Mouse (Mus musculus): Measurements from ENCODE around the gene Dysf.

The Dysf gene

DNA sequence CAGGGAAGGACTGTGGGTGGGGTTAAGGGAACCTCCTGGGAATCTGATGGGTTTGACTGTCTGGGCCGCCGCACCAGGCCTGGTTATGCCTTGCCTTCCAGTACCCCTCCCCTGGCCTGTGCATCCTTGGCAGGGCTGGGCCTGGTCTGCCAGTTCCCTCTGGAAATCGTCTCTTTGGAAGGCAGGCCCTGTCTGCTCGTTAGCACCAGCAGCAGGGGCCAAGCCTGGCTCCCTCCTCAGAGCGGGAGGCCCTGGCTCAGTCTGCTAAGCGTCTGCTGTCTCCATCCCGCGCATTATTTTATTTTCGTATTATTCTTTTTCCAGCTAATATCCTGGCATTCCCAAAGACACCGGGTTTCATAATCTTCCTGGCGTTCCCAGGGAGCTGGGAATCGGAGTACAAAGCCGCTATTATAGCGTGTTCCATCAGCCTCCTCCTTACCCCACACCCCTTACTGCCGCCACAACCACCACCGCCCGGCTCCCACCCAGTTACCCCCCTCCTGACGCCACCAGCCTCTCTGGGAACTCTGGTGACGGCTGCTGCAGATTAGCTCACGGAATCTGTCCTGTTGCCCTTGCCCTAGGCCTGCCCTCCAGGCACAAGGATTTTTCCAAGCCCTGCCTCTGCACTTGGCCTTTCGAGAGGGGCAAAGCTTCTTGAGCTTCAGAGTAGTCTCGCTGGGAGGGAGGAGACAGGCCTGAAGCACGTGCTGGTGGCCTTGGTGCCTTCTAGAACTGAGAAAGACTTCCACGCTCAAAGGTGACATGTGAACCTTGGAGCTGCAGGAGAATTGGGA is 111.5 kb downstream of the Dysf start:
- no peak for DNase-seq

DNA sequence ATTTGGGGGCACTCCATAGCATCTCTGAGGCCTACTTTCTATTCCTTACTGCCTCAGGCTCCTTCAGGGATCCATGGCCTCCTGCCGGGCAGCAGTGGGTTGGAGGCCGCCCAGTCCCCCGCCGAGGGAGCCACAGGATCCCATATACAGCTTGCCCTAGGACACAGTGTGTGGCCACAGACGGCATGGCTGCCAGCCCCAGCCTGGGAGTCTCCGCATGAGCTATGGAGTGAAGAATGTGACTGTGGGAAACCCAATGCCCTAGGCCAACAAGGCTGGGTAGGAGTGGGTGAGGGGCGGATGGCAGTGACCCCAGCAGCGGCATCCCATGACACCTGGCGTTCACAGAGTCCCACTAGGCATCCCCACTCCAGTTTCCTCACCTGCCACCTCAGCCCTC is 116.2 kb downstream of the Dysf start:
- DNase-seq = no peak

- DNase-seq = peak; percentile 47
These were observed 116.7 kb downstream of the Dysf start for GRCm38 (mm10) chr6:84125101-84125500.

GRCm38 (mm10) chr6:84128229-84128628 is 119.8 kb downstream of the Dysf start:
- DNase-seq = no peak

DNA sequence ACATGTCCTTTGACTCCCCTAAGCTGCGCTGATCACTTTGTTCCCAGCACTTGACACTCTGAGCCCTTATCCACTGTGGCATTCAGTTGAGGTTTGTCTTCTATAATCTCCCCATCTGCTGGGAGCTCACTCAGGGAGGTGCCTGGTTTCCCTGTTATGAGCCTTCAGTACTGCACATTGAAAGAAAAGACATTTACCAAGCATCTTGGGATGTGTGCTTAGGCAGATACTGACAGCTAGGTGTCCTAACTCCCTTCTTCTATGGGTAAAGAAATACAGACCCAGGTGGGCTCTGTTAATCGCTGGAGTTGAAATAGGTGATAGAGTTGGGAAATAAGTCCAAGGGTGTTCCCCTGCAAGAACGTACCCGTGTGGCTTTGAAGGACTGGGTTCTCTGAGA is 122.5 kb downstream of the Dysf start:
- no peak for DNase-seq

GRCm38 (mm10) chr6:84131539-84131938 is 123.1 kb downstream of the Dysf start:
- no peak for DNase-seq

DNA sequence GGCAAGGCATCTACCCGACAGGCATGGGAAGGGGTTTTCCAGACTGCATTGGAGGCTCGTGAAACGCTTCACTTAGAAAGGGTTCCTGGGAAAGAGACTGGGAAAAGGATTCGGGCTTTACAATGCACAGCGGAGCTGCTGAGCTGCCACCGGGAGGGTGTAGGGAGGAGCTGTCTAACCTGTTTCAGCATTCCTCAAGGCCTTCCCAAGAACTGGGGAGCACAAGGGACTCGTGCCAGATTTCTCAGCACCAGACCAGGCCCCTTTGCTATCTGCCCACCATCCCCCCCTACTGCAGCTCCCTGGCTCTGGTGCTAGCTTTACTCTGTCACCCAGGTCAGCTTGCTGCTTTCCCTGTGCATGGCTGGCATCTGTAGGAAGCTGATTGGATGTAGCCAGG is 124.7 kb downstream of the Dysf start:
- DNase-seq = no peak

GRCm38 (mm10) chr6:84133996-84134721 is 125.8 kb downstream of the Dysf start:
- DNase-seq = no peak

DNA sequence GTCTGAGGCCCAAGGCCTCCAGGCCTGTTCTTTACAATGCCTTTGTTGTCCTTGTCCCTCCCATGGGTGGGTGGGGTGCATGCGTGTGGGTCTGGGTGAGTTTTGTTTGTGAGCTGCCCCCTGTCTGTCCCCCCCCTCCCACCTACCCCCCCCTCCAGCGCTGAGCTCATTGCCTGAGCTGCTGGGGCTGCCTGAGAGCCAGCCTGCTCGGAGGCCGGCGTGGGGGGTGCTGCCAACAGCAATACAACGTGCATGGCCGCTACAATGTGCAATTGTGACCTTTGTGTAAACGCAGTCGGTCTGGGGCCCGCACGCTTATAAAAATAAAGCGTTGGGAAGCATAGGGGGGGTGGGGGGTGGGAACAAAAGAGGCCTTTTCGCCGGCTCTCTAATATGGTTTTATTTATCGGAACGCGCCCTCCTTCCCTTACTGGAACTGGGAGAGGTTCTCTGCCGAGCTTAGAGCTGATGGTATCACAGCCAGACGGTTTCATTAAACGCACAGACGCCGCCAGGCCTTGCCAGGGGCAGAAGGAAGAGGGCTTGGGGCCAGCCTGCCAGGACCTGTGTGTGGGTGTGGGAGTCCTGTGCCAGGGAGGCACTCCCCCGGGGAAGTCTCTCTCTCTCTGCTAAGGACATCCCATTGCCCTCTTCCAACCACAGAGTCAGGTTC is 126.5 kb downstream of the Dysf start:
- DNase-seq = no peak

DNA sequence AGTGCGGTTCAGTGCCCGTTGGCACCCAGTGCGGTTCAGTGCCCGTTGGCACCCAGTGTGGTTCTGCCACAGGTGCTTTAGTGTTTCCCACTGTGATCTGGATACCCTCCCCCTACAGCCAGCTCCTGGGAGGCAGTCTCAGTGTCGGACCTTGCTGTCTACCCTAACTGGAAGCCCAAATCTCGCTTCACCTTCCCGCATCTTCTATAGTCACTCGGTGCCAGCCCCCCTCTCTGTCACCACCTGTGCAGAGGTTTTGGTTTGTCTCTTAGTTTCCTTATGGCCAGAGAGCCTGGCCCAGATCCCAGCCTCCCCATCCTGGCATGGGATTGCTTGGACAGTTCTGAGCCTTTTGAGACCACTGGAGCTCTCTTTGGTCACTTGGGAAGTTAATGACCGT is 127.3 kb downstream of the Dysf start:
- DNase-seq = no peak

DNA sequence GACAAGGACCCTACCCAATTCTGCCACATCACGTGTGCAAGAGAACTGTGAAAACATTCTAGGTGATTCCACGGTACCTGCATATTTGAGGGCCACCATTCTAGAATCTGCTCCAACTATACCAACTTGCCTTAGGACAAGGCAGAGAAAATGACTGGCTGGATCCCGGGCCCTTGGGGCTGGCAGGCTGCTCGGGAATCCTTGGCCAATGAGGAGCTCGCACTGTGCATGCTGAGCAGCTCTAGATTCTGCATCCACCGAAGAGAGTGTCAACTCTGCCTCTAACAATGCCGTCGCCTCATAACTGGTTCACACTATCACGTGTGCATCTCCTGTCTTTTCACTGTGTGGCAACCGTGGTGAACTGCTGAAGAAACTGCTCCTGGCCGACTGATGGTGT is 128.0 kb downstream of the Dysf start:
- no peak for DNase-seq

DNA sequence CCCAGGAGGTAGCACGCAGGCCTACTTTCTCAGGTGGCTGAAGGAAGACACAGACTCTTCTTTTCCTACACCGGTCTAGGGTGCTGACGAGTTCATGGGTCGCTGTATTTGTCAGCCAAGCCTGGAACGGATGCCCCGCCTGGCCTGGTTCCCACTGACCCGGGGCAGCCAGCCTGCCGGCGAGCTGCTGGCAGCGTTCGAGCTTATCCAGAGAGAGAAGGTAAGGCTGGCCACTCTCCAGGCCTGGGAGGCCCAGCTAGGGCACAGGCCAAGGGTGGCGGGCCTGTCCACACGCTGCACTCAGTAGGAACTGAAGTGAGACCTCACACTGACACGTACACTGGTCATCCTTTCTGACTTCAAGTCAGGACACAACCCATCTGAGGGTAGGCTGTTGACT is 131.5 kb downstream of the Dysf start:
- peak; percentile 91 for DNase-seq

DNA sequence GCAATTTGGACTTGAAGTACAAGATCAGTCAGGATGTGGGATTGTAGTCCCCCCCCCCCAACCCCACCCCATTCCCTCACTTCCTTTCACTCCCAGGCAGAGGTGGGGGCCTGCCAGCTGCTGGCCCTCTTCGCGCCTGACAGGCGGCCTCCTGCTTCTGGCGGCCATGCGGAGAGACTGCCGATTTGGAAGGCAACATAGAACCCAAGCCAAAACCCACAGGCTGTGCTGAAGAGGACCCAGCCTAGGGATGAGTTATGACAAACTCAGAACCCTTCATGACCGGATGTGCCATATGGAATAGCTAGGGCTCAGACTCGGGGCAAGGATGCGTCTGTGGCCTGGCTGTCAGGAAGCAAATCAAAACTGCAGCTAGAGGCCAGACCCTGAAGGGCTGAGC is 134.1 kb downstream of the Dysf start:
- DNase-seq = peak; percentile 75

- DNase-seq = no peak
These were observed 134.9 kb downstream of the Dysf start for GRCm38 (mm10) chr6:84143328-84143727.

DNA sequence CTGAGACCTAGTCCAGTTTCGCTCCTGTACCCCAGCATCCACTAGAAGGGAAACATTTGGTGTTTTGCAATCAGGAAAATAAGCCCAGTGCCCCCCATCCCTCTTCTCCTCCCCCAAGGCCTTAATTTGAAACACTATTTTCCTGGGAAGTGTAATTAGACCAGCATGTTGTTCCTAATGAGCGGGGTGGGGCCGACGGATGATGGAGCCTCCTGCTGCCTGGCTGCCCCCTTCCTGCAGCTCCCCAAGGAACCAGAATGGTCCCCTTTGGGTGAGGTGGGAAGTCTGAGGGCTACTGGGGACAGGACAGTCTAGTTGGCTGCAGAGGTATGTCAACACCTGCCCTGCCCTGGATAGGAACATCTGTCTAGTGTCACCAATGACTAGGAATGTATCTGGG is 136.0 kb downstream of the Dysf start:
- no peak for DNase-seq

DNA sequence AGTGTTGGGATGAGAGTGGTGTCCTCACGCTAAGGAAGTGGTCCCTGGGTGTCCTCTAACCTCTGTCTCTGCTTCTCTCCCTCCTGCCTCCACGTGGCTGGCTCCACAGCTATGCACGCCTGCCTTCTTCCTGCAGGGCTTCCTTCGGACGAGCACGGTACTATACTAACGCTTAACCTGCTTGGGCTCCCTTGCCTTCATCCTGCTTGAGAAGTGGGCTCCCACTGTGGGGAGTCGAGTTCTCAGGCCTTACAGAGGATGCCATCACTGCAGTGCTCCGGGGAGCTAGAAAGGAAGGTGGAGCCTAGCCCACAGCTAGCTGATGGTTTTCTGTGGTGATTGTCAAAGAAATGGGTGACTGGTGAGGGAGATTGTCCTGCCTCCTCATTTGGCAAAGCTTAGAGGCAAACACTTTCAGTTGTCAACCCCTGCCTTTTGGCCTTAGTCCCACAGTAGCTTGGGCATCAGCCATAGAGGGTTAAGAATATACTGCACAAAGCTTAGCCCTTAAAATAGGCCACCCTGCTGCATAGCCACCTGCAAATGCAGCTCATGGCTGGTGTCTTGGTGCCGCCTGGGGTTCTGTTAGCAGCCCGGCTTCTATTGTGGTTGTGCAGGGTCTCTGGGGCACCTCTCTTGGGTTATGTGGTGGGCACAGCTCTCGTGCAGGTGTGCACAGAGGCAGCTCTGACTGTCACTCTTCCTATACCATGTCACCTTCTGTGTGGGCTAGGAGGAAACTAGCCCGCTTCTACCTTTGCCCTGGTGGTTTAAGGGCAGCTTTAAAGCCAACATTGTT is 139.0 kb downstream of the Dysf start:
- no peak for DNase-seq

- no peak for DNase-seq
These were observed 140.1 kb downstream of the Dysf start for GRCm38 (mm10) chr6:84148470-84148869.

GRCm38 (mm10) chr6:84154508-84154907 is 146.1 kb downstream of the Dysf start:
- DNase-seq = no peak

- DNase-seq = no peak
These were observed 147.4 kb downstream of the Dysf start for GRCm38 (mm10) chr6:84155765-84156164.

DNA sequence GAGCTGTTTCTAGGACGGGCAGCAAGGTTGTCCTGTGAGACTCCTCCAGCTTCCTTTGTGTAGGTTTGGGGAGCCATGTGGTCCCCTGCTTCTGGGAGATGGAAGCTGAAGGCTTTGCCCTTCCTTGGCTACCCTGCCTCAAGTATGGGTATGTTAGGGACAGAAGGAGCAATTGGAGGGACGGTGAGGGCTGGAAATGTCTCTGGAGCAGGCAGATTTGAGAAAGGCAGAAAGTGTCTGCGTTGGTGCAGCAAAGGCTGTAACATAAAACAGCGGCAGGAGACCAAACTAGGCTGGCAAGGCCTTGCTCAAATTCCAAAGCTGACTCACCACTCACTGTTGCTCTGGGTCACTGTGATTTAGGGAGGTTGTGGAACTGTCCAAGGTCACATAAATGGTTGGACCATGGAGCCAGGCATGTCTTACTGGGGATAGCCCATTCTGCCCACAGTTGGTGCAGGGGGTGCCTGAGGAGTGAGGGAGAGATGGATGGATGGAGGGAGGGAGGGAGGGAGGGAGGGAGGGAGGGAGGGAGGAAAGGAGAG is 148.2 kb downstream of the Dysf start:
- DNase-seq = no peak

DNA sequence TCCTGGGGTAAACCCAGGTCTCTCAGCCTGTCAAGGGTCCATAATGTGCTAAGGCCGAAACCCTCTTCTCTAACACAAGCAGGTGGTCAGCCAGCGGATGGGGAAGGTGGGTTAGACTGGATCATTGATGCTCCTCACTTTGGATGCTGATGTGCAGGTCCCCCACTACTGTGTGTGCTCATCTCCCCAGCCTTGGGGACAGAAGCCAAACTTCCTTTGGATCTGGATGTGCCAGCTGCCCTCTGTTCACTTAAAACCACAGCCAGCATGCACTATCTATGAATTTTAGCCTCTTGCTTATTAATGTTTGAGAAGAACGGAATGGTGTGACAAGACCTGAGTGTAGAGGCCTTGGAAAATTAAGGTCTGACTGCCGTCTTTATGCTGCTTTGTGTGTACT is 150.7 kb downstream of the Dysf start:
- DNase-seq = no peak

DNA sequence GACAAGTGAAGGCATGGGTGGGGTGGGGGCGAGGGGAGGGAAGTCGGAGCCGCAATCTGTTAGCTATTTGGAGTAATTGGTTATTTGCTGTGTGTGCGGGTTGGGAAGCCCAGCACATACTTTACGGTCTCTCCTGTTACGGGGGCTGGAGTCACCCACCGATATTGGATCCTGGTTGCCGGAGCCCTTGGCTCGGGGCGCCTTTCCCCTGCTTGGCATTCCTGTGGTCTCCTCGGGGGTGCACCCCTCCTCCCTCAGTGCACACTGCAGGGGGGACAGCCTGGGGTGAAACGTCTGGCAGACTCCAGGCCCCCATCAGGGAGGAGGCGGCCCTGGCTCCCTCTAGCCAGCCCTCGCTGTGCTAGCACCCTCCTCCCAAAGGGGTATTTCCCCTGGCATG is 159.2 kb downstream of the Dysf start:
- DNase-seq = no peak

- no peak for DNase-seq
These were observed 160.2 kb downstream of the Dysf start for GRCm38 (mm10) chr6:84168571-84168970.
